Mouse (Mus musculus) ES-E14 (cell line): ENCODE results near the gene Snx14. TPM values are rescaled to one million over a fixed set of nuclear protein-coding genes. Genes with fewer than 3 reads are reported as not detected.

Source experiments
- DNase-seq: peaks from one replicate; pipeline ENCODE4 v3.0.0-alpha.2; 2013; ENCODE audit warnings: low read depth, low spot score
- H3K27ac ChIP-seq: 2 replicates; pipeline ENCODE4 v1.5.1; 2012; ENCODE audit warnings: low read depth, mild to moderate bottlenecking, low read length, moderate library complexity, mixed read lengths; ENCODE audit not compliant: poor library complexity, insufficient read depth, severe bottlenecking
- H3K36me3 ChIP-seq: 2 replicates; pipeline ENCODE4 v1.6.1; 2012; ENCODE audit warnings: mild to moderate bottlenecking, low read length, moderate library complexity, mixed read lengths; ENCODE audit not compliant: control insufficient read depth, poor library complexity, insufficient read depth, severe bottlenecking
- H3K4me1 ChIP-seq, 2 experiments: fragments of 150-350 bp in 1 of 2; sonication (generic) in 1 of 2; 2 replicates each; pipeline ENCODE4 v1.6.1; 2012; ENCODE audit warnings: low read length in 2 of 2, mild to moderate bottlenecking in 1 of 2, mixed read lengths in 1 of 2; ENCODE audit not compliant: control insufficient read depth in 2 of 2, insufficient read depth in 2 of 2, poor library complexity in 1 of 2
- H3K4me3 ChIP-seq, 2 experiments: fragments of 150-350 bp in 1 of 2; sonication (generic) in 1 of 2; 2 replicates each; pipeline ENCODE4 v1.5.1; 2012; ENCODE audit warnings: low read length in 2 of 2, low read depth in 1 of 2, mild to moderate bottlenecking in 1 of 2, mixed read lengths in 1 of 2; ENCODE audit not compliant: insufficient read depth in 1 of 2, poor library complexity in 1 of 2, severe bottlenecking in 1 of 2
- H3K9ac ChIP-seq: 2 replicates; pipeline ENCODE4 v1.6.1; 2012; ENCODE audit warnings: low read depth, mild to moderate bottlenecking, low read length, mixed read lengths; ENCODE audit not compliant: poor library complexity, insufficient read depth, severe bottlenecking
- H3K9me3 ChIP-seq: fragments of 150-350 bp; sonication (generic); 2 replicates; pipeline ENCODE4 v1.6.1; 2012; ENCODE audit warnings: low read depth, mild to moderate bottlenecking, low read length; ENCODE audit not compliant: control insufficient read depth, insufficient read depth
- CHD2 ChIP-seq: IDR thresholded peaks from 2 replicates; pipeline ENCODE4 v1.6.1; 2014; ENCODE audit warnings: mild to moderate bottlenecking, low read depth, low read length, inconsistent platforms
- HCFC1 ChIP-seq: IDR thresholded peaks from 2 replicates; pipeline ENCODE4 v1.6.1; 2012; ENCODE audit warnings: low read length, inconsistent platforms, borderline replicate concordance; ENCODE audit not compliant: insufficient read depth
- MAFK ChIP-seq: IDR thresholded peaks from 2 replicates; pipeline ENCODE4 v1.6.1; 2014; ENCODE audit warnings: mild to moderate bottlenecking, low read depth, low read length, inconsistent platforms; ENCODE audit not compliant: insufficient read depth
- ZC3H11A ChIP-seq: IDR thresholded peaks from 2 replicates; pipeline ENCODE4 v1.6.1; 2012; ENCODE audit warnings: low read depth, mild to moderate bottlenecking, inconsistent platforms, low read length, borderline replicate concordance
- ZNF384 ChIP-seq: IDR thresholded peaks from 2 replicates; pipeline ENCODE4 v1.6.1; 2012; ENCODE audit warnings: low read depth, low read length, inconsistent platforms
- in situ Hi-C, 2 experiments: fragments of 600-800 bp; cut with MboI; formaldehyde crosslinking; loops; one replicate each; pipeline ENCODE4 v1.15.1; 2025; ENCODE audit warnings: low sequenced_read_pairs in 2 of 2, inconsistent platforms in 1 of 2; ENCODE audit not compliant: unreplicated experiment in 2 of 2
- total RNA-seq: library from RNA; depleted of rRNA; stranded (reverse); fragments of 300-350 nt; gene quantifications from 2 replicates; pipeline ENCODE4 v1.2.3, GENCODE M21; 2012

Gene Snx14
- total RNA-seq, 1 experiment, result 35.2 TPM

DNA sequence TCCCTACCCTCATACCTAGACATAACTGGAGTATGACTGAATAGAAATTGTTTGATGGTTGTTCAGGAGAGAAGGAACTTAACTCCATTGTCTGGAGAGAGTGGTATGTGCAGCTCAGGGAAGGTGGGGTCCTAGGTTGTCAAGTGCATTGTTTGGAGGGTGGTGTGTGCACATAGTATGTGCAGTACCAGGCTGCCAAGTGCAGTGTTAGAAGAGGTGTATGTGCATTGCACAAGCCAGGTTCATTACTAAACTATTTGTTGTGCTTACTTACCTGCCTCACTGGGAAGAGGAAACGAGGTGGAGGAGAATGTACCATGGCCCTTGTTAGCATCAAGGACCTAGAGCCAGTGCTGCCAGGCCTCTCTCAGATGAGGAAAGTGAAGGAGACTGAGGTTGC, 88.4 kb downstream of the Snx14 start:
- no peaks in the 10 kb centered on the region for H3K9me3 ChIP-seq
- in situ Hi-C loops, result no loop called here
- no peak for DNase-seq
- H3K36me3 ChIP-seq, result no peaks in the 10 kb centered on the region
- TF ChIP-seq HCFC1 (no peak), MAFK (no peak), CHD2 (no peak), ZNF384 (no peak), ZC3H11A (no peak)
- no peaks in the 10 kb centered on the region for H3K4me1 ChIP-seq
- H3K27ac ChIP-seq, result no peak overlapping the region
- H3K4me3 ChIP-seq, result no peak overlapping the region
- no peak overlapping the region for H3K9ac ChIP-seq

DNA sequence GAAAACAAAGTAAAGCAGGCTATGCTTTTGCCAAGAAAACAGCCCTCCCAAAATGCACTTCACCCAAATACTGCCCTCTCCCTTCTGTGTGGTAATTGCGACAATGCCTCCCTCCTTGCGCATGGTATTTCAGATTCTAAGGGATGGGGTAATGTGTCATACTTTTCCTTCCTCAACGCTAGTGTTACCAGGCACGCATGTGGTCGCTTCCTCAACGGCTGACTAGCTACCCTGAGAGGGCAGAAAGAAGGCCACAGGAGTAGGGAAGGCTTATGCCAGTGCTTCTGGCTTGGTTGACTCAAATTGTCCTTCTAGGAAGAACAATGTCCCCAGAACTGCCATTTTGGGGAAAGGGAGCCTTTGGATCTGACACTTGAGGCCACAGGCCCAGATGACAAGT, 90.1 kb downstream of the Snx14 start:
- H3K4me1 ChIP-seq, result no peaks in the 10 kb centered on the region
- DNase-seq, result no peak
- H3K9ac ChIP-seq, result no peak overlapping the region
- no peak overlapping the region for H3K27ac ChIP-seq
- TF ChIP-seq CHD2 (no peak), ZNF384 (no peak), ZC3H11A (no peak), HCFC1 (no peak), MAFK (no peak)
- H3K36me3 ChIP-seq, result no peaks in the 10 kb centered on the region
- in situ Hi-C loops, result no loop called here
- H3K4me3 ChIP-seq, result no peak overlapping the region
- no peaks in the 10 kb centered on the region for H3K9me3 ChIP-seq

- TF ChIP-seq ZC3H11A (no peak), MAFK (no peak), CHD2 (no peak), HCFC1 (no peak), ZNF384 (no peak)
- no peaks in the 10 kb centered on the region for H3K9me3 ChIP-seq
- in situ Hi-C loops, result no loop called here
Measured at GRCm38 (mm10) chr9:88346857-88347256, 91.9 kb downstream of the Snx14 start.

GRCm38 (mm10) chr9:88344424-88344823, 94.3 kb downstream of the Snx14 start:
- Histone ChIP-seq H3K36me3 (no peaks in the 10 kb centered on the region), H3K9ac (no peak overlapping the region), H3K4me3 (no peak overlapping the region), H3K4me1 (no peaks in the 10 kb centered on the region), H3K27ac (no peak overlapping the region), H3K9me3 (no peaks in the 10 kb centered on the region)
- TF ChIP-seq HCFC1, result no peak
- TF ChIP-seq ZC3H11A, result no peak
- TF ChIP-seq MAFK, result no peak
- TF ChIP-seq ZNF384, result no peak
- TF ChIP-seq CHD2, result no peak
- no peak for DNase-seq
- in situ Hi-C loops, result no loop called here

More at GRCm38 (mm10) chr9:88346857-88347256, 91.9 kb downstream of the Snx14 start:
- no peak overlapping the region for H3K27ac ChIP-seq
- no peak overlapping the region for H3K9ac ChIP-seq
- H3K4me1 ChIP-seq, result no peaks in the 10 kb centered on the region
- no peaks in the 10 kb centered on the region for H3K36me3 ChIP-seq
- no peak overlapping the region for H3K4me3 ChIP-seq
- no peak for DNase-seq

DNA sequence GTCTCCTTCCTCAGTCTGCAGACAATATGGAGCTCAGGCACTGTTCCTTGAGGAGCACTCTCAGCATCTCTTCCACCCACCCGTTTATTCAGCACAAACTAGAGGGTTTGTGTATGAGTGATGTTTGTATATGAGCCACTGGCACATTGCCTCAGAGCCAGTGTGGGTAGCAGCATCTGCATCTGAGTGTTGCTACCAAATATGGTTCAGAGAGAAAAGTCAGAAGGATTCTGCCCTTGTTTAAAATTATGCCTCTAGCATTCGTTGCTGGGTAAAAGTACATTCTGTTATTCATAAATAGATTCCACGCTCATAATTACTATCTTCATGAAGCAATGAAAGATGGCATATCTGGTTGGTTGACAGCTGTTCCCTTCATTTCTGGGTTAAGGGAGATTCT, 96.1 kb downstream of the Snx14 start:
- H3K36me3 ChIP-seq, result no peaks in the 10 kb centered on the region

More for the DNA sequence above, 96.1 kb downstream of the Snx14 start:
- in situ Hi-C loops, result no loop called here
- DNase-seq, result no peak
- Histone ChIP-seq H3K27ac (no peak overlapping the region), H3K9ac (no peak overlapping the region), H3K4me3 (no peak overlapping the region), H3K9me3 (no peaks in the 10 kb centered on the region), H3K4me1 (no peaks in the 10 kb centered on the region)
- TF ChIP-seq CHD2 (no peak), ZC3H11A (no peak), MAFK (no peak), HCFC1 (no peak), ZNF384 (no peak)
